In the genomic region with DNA sequence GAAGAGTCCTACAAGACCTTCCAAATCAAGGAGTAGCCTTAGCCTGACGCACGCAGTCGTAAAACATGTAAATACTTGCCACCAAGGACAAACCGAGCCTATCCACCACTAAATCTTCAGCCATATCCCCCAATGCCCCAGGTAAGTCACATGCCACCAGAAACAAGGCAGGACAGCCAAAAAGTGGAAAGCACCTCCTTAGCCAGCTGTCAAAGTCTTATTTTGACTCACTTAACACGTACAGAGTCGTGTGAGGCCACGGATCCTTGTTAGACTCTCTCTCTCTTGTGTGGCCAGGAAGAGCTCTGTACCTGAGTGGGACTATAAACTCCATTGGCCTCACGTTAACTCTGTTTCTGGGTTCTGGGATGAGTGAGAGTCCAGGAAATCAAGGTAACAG, we compare ENCODE assay signal across 24 mouse cellular contexts. TPM values are rescaled to one million over a fixed set of nuclear protein-coding genes. Genes with fewer than 3 reads are reported as not detected.
DNase-seq lines count a peak whose midpoint lies in the region; TF ChIP-seq lines count a peak whose summit lies in the region.
"Had no signal": no experiment of that assay in that cellular context is flagged by ENCODE, and none has a peak within 500 bp of the region (broad histone marks: within the 10 kb centered on the region; RNA-seq: fewer than 3 reads in every experiment).

No protein-coding gene starts in this region.

- in situ Hi-C loops in CH12.LX (cut with MboI; ENCODE audit: low pct_ligation_motif_present, low pct_unique_long_range_greater_than_20kb, low sequenced_read_pairs), result loop anchor here (25.0 kb wide), 2 partner anchors 245 to 595 kb away; no protein-coding TSS in a partner anchor

- TF ChIP-seq CTCF in CH12.LX (conservative IDR thresholded peaks at IDR 0.05 in 1 of 2, IDR thresholded peaks at IDR 0.05 in 1 of 2; ENCODE audit: low read depth in 2 of 2, low read length in 2 of 2), result no peak

- no peak for DNase-seq in CH12.LX (ENCODE audit: extremely low read depth)
- no peak for DNase-seq in frontal cortex, postnatal 25 days (ENCODE audit: low spot score in 2 of 2)
- DNase-seq: adrenal gland, adult 2 months; adrenal gland, adult 8-10 months; adrenal gland, postnatal 10 days; adrenal gland, postnatal 14 days; adrenal gland, postnatal 25 days; adrenal gland, postnatal 36 days; B cell, adult 2 months; cerebellum, adult 11 months; cerebellum, adult 11-12 months; cerebellum, adult 18-20 months; cerebellum, adult 2 months; cerebellum, adult 8-10 months had no signal

- H3K27me3 ChIP-seq in CH12.LX (replicated peaks), result no peaks in the 10 kb centered on the region

- no peak for TF ChIP-seq POLR2A in CH12.LX (IDR thresholded peaks at IDR 0.05; ENCODE audit: low read depth, low read length)

- no peak overlapping the region for H3K4me2 ChIP-seq in CH12.LX (ENCODE audit: insufficient read depth, low read depth, poor library complexity, severe bottlenecking)

- H3K79me2 ChIP-seq in CH12.LX (replicated peaks; ENCODE audit: control insufficient read depth, extremely low read depth, insufficient read depth, poor library complexity, severe bottlenecking), result no peaks in the 10 kb centered on the region

- no peak overlapping the region for H3K9ac ChIP-seq in CH12.LX (ENCODE audit: insufficient read depth, low read depth)

- H3K36me3 ChIP-seq in CH12.LX (replicated peaks in 1 of 2; ENCODE audit: control insufficient read depth in 1 of 2, insufficient read depth in 1 of 2, low read length in 1 of 2), result no peaks in the 10 kb centered on the region
- H3K36me3 ChIP-seq: G1E had no signal

- H3K4me3 ChIP-seq in CH12.LX (replicated peaks in 1 of 3; ENCODE audit: low read depth in 2 of 3, low read length in 2 of 3, poor library complexity in 1 of 3), result no peak overlapping the region

- H3K27ac ChIP-seq in CH12.LX (ENCODE audit: insufficient read depth, low read depth), result no peak overlapping the region

- peaks cover 6 to 7% of the 10 kb centered on the region in 2 experiments; a peak in 3 of 4 replicates for H3K4me1 ChIP-seq in CH12.LX (ENCODE audit: control insufficient read depth in 1 of 2, insufficient read depth in 2 of 2)

- TF ChIP-seq EP300 in CH12.LX (IDR thresholded peaks at IDR 0.05; ENCODE audit: low read length), result no peak

- dilution Hi-C loops in CH12.LX (cut with MboI; ENCODE audit: extremely low pct_ligation_motif_present, extremely low pct_unique_long_range_greater_than_20kb, low sequenced_read_pairs), result no loop called here

- peaks cover 2% of the 10 kb centered on the region for H3K9me3 ChIP-seq in CH12.LX (replicated peaks; ENCODE audit: low read length)
- H3K9me3 ChIP-seq: G1E had no signal

- TF ChIP-seq RAD21 in CH12.LX (IDR thresholded peaks at IDR 0.05; ENCODE audit: low read depth, low read length), result no peak

TF ChIP-seq in CH12.LX, 34 proteins besides CTCF, POLR2A, EP300 and RAD21:
- TF ChIP-seq NRF1 (IDR thresholded peaks at IDR 0.05; ENCODE audit: low read depth, low read length) (no peak), KAT2A (IDR thresholded peaks at IDR 0.05; ENCODE audit: insufficient replicate concordance, low read length) (no peak), MAFK (IDR thresholded peaks at IDR 0.05; ENCODE audit: insufficient replicate concordance, low read length) (no peak), TCF12 (IDR thresholded peaks at IDR 0.05; ENCODE audit: low read depth, low read length) (peak; percentile 38; the same call in 1 of the 2 replicates), ZNF384 (IDR thresholded peaks at IDR 0.05; ENCODE audit: low read depth, low read length) (no peak), IRF4 (IDR thresholded peaks at IDR 0.05; ENCODE audit: low read depth, low read length) (peak; percentile 61), BHLHE40 (IDR thresholded peaks at IDR 0.05; ENCODE audit: low read depth, low read length) (peak; percentile 51), CHD1 (IDR thresholded peaks at IDR 0.05; ENCODE audit: low read depth, low read length) (no peak)

RNA-seq across cellular contexts. Expression of a gene that starts 20.0 kb away (rescaled TPM):
- not detected in 2 replicates for total RNA-seq in CH12.LX (2012; rRNA removed)
- total RNA-seq in CH12.LX (2014; rRNA removed), result not detected in 2 replicates
- polyA plus RNA-seq in CH12.LX (2012; ENCODE audit: insufficient read length, low read depth), result not detected in 2 replicates
- total RNA-seq: adrenal gland, adult 18-20 months; adrenal gland, adult 2 months; adrenal gland, postnatal 10 days; adrenal gland, postnatal 14 days; adrenal gland, postnatal 25 days; MEL had no signal
- polyA plus RNA-seq: activated CD4-positive, CD25-positive, alpha-beta regulatory T cell, adult 4 months; CD4-positive, CD25-positive, alpha-beta regulatory T cell, adult 4 months had no signal

RNA-seq across cellular contexts. Expression of a gene that starts 49.9 kb away (rescaled TPM):
- total RNA-seq in CH12.LX (2012; rRNA removed) (not detected in 2 replicates), CH12.LX (2014; rRNA removed) (not detected in 2 replicates)
- not detected in 2 replicates for polyA plus RNA-seq in CH12.LX (2012; ENCODE audit: insufficient read length, low read depth)
- total RNA-seq: adrenal gland, adult 18-20 months; adrenal gland, adult 2 months; adrenal gland, adult 8-10 months; adrenal gland, postnatal 10 days; adrenal gland, postnatal 14 days; adrenal gland, postnatal 25 days; adrenal gland, postnatal 36 days; adrenal gland, postnatal 4 days; ES-E14; G1E; MEL had no signal
- polyA plus RNA-seq: activated CD4-positive, CD25-positive, alpha-beta regulatory T cell, adult 4 months; adrenal gland, adult 2 months; brain, embryonic 14.5 days; C2C12; CD4-positive, CD25-positive, alpha-beta regulatory T cell, adult 4 months; cerebellum, adult 2 months; G1E; Patski had no signal
